Mouse (Mus musculus) hindlimb bud, embryonic 11.5 days (tissue): ENCODE measurements around the gene Hmbs.
"Not testable (repeated sequence)": the region's sequence is repeated elsewhere in the genome, so short reads cannot be mapped to it uniquely, and the experiment has no call there.

Experiments
- DNase-seq: peaks from one replicate; pipeline ENCODE4 v3.0.0-alpha.2; 2012; ENCODE audit warnings: low read depth, low spot score; ENCODE audit errors: extremely low spot score

The Hmbs gene

DNA sequence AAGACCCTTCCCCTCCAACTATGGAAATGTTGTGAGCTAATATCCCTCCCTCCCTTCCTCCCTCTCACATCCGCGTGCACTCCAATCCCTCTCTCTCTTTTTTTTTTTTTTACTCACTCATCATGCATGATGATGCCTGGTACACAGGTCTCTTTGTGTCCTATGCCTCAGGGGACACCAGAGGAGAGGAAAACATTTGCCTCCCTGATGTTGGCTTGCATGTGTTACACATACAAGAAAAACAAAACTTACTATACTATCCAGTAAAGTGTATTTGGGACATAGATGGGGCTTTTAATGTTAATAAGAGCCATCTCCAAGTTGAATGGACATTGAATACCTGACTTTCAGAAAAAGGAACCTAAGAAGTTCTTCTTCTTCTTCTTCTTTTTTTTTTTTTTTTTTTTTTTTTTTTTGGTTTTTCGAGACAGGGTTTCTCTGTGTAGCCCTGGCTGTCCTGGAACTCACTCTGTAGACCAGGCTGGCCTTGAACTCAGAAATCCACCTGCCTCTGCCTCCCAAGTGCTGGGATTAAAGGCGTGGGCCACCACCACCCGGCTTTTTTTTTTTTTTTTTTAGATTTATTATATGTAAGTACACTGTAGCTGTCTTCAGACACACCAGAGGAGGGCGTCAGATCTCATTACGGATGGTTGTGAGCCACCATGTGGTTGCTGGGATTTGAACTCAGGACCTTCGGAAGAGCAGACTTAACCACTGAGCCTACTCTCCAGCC lies 18.8 kb downstream of the Hmbs start:
- DNase-seq: not testable (repeated sequence)

- DNase-seq: no peak
Measured at GRCm38 (mm10) chr9:44324147-44324546, 19.9 kb downstream of the Hmbs start.

DNA sequence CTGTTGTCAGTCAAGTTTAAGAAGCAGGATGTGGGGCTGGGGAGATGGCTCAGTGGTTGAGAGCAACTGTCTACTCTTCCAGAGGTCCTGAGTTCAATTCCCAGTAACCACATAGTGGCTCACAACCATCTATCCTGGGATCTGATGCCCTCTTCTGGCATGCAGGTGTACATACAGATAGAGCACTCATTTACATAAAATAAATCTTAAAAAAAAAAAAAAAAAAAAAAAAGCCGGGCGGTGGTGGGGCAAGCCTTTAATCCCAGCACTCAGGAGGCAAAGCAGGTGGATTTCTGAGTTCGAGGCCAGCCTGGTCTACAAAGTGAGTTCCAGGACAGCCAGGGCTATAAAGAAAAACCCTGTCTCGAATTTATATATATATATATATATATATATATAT lies 20.4 kb downstream of the Hmbs start:
- not testable (repeated sequence) for DNase-seq

GRCm38 (mm10) chr9:44320799-44321133 lies 23.3 kb downstream of the Hmbs start:
- DNase-seq: no peak

- DNase-seq: peak; percentile 88
Measured at GRCm38 (mm10) chr9:44319887-44320798, 23.9 kb downstream of the Hmbs start, which contains the start of gene C2cd2l. Gene C2cd2l (minus strand): TSS chr9:44320285.

- no peak for DNase-seq
Measured at GRCm38 (mm10) chr9:44319105-44319886, 24.7 kb downstream of the Hmbs start.

- no peak for DNase-seq
Measured at GRCm38 (mm10) chr9:44318826-44319095, 25.3 kb downstream of the Hmbs start.

- DNase-seq: no peak
Measured at GRCm38 (mm10) chr9:44318076-44318825, 25.8 kb downstream of the Hmbs start.

- DNase-seq: no peak
Measured at GRCm38 (mm10) chr9:44317452-44317851, 26.6 kb downstream of the Hmbs start.

DNA sequence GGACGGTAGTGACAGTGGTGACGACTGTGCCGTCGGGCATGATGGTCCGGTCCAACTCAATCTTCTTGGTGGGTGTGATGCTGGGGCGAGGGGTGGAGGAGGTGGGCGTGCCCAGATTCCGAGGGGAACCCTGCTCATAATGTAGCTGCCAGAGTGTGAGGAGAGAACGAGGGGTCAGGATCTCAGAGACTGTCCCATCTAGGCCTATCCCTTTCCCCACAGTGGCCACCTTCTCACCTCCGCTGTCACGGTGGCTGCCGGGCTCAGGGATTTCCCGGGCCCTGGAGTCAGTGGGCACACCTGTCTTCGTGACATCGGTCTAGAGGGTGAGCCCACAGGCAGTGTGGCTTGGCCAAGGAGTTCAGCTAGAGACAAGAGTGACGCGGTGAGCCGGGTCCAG lies 29.1 kb downstream of the Hmbs start:
- no peak for DNase-seq

DNA sequence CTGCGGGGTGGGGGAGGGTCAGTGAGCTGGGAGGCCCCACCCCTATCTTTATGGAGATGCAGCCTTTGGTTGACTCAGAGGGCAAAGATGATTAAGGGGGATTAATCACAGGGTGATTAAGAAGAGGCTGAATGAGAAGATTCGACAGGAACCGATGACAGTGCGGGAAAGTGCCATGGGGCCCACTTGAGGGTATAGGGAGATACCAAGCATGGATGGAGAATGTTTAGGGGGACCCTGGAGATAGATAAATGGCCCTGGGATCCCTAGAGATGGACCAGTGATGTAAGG lies 29.8 kb downstream of the Hmbs start:
- no peak for DNase-seq

DNA sequence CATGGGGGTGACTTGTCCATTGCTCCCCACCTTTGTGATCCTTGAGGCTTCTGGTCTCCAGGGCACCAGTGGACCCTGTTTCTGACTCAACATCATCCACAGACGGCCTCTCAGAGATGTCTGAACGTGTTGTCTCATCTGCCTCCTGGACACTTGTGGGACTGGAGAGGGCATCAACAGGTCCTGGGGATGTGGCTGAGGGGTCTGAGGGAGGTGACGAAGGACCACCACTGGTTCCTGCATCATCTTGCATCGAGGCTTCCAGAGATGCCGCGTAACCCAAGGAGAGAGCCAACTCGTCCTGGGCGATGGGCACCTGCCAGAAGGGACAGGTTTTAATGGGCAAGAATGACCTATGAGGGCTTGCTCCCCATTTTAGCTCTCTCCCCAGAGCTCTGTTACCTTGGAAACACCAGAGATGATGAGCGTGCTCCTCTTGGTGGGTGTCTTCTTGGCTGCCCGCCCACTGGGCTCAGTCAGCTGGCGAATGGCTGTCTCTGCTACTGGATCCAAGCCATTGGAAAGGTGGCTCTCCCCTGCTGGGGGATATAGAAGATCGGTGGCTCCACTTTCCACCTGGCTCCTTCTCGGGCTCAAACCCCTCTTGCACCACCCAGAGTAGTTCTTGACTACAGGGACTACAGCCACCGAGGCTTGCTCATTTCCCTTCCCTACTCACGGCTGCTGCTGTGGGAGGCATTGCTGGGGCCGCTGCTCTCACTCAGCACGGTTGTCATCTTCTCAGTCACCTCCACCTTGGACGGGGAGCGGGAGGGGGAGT lies 30.4 kb downstream of the Hmbs start:
- DNase-seq: no peak

- no peak for DNase-seq
Measured at GRCm38 (mm10) chr9:44311136-44312134, 32.6 kb downstream of the Hmbs start.

GRCm38 (mm10) chr9:44310750-44311135 lies 33.3 kb downstream of the Hmbs start:
- DNase-seq: no peak

GRCm38 (mm10) chr9:44309756-44310155 lies 34.3 kb downstream of the Hmbs start:
- no peak for DNase-seq

DNA sequence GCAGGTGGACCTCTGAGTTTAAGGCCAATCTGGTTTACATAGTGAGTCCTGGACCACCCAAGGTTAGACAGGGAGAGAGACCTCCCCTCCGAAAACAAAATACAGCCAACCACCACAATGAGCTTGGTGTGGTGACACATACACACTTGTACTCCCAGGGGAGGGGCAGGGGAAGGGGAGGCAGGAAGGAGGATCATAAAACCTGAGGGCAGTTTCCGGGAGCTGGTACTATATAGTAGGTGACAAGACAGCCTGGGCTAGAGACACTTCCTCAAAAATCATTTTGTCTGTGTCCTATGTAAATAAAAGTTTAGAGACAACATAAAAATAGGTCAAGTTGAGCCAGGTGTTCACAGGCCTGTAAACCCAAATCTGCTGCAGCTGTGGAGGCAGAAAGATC lies 36.8 kb downstream of the Hmbs start:
- DNase-seq: no peak

DNA sequence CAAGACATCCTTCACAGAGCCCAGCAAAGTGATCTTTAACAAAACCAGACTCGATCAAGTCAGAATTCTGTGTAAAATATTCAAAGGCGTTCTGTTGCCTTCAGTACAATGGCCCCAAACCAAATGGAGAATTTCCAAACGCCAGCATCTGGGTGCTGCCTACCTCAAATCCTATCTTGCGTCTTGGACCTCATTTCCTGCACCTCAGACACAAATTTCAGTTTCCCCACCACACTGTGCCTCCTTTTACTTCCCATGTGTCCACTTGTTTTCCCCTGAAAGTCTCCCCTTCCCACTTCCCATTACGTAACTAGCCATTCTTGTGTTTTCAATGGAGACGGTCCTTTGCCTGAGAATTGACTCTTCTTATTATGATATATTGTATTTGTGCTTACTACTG lies 37.5 kb downstream of the Hmbs start:
- no peak for DNase-seq

GRCm38 (mm10) chr9:44305466-44306079 lies 38.5 kb downstream of the Hmbs start, which contains the start of gene Hinfp:
Gene Hinfp (minus strand): TSS chr9:44305671.
- peak; percentile 96 for DNase-seq

GRCm38 (mm10) chr9:44300001-44300400 lies 44.0 kb downstream of the Hmbs start:
- DNase-seq: not testable (repeated sequence)
